Mouse (Mus musculus) lung, postnatal 0 days (tissue): Measurements from ENCODE around the gene S100a4. TPM values are rescaled to one million over a fixed set of nuclear protein-coding genes. Genes with fewer than 3 reads are reported as not detected.

Experiments
- ATAC-seq: fragments of 200-750 bp; cut with Nextera tagmentation; 2 replicates; pipeline ENCODE4 v1.8.0; 2017; ENCODE audit warnings: moderate library complexity
- DNase-seq: peaks from one replicate; pipeline ENCODE4 v3.0.0-alpha.2; 2016; ENCODE audit warnings: low spot score
- H3K27ac ChIP-seq: fragments of 300-500 bp; sonication (generic); 2 replicates; pipeline ENCODE4 v1.5.1; 2014; ENCODE audit warnings: antibody characterized with exemption, mild to moderate bottlenecking, low read length, mixed read lengths
- H3K27me3 ChIP-seq: fragments of 300-500 bp; sonication (generic); replicated peaks from 2 replicates; pipeline ENCODE4 v1.6.1; 2014; ENCODE audit warnings: low read length, mixed read lengths; ENCODE audit not compliant: insufficient read depth
- H3K36me3 ChIP-seq: fragments of 300-500 bp; sonication (generic); 2 replicates; pipeline ENCODE4 v1.6.1; 2014; ENCODE audit warnings: low read length, mixed read lengths; ENCODE audit not compliant: insufficient read depth
- H3K4me1 ChIP-seq: fragments of 300-500 bp; sonication (generic); 2 replicates; pipeline ENCODE4 v1.6.1; 2014; ENCODE audit warnings: antibody characterized with exemption, low read depth, low read length, mixed read lengths; ENCODE audit not compliant: insufficient read depth
- H3K4me2 ChIP-seq: fragments of 300-500 bp; sonication (generic); replicated peaks from 2 replicates; pipeline ENCODE4 v1.6.1; 2014; ENCODE audit warnings: low read depth, mild to moderate bottlenecking, low read length, moderate library complexity, mixed read lengths
- H3K4me3 ChIP-seq: fragments of 300-500 bp; sonication (generic); 2 replicates; pipeline ENCODE4 v1.5.1; 2014; ENCODE audit warnings: low read depth, low read length
- H3K9ac ChIP-seq: fragments of 300-500 bp; sonication (generic); replicated peaks from 2 replicates; pipeline ENCODE4 v1.6.1; 2014; ENCODE audit warnings: low read depth, mild to moderate bottlenecking
- H3K9me3 ChIP-seq: fragments of 300-500 bp; sonication (generic); 2 replicates; pipeline ENCODE4 v1.6.1; 2016; ENCODE audit warnings: low read length, mixed read lengths
- CTCF ChIP-seq: IDR thresholded peaks from 2 replicates; pipeline ENCODE4 v1.5.1; 2016; ENCODE audit warnings: antibody characterized with exemption, mild to moderate bottlenecking
- EP300 ChIP-seq: IDR thresholded peaks from 2 replicates; pipeline ENCODE4 v1.6.1; 2016; ENCODE audit warnings: antibody characterized with exemption, mild to moderate bottlenecking, control low read depth
- WGBS: fragments of 180-500 bp; shearing (Covaris S2); extraction: QIAGEN DNeasy Blood & Tissue Kit; methylation state at CpG from one replicate; pipeline ENCODE4 v1.1.7; 2014; 5-methylcytosine and 5-hydroxymethylcytosine counted together
- polyA plus RNA-seq: library from polyadenylated mRNA; unstranded; fragments of >200 nt; fragmentation: Nextera tagmentation; extraction: Ambion mirVana; gene quantifications from 2 replicates; pipeline ENCODE4 v1.2.1, GENCODE M21; 2015

S100a4 gene
- polyA plus RNA-seq, 1 experiment from 2014 or later: 24.3 TPM

- Histone ChIP-seq H3K4me2 (no peak overlapping the region), H3K36me3 (no peaks in the 10 kb centered on the region), H3K27me3 (no peaks in the 10 kb centered on the region), H3K9ac (no peak overlapping the region), H3K27ac (peak overlapping the region; percentile 86), H3K4me1 (peaks cover 3% of the 10 kb centered on the region; the same call in 1 of the 2 replicates), H3K4me3 (no peak overlapping the region), H3K9me3 (no peaks in the 10 kb centered on the region)
- WGBS: 81% methylated on average over 15 of the region's 15 CpGs
- ATAC-seq: no peak
- DNase-seq: no peak
- TF ChIP-seq CTCF: no peak
- no peak for TF ChIP-seq EP300
These were observed 17.4 kb upstream of the S100a4 start for GRCm38 (mm10) chr3:90586016-90586643.

GRCm38 (mm10) chr3:90586906-90587305 is 16.7 kb upstream of the S100a4 start:
- no peak overlapping the region for H3K9ac ChIP-seq
- DNase-seq (peak; percentile 93), ATAC-seq (peak; percentile 91)
- peak overlapping the region; percentile 86 for H3K27ac ChIP-seq
- peaks cover 3% of the 10 kb centered on the region; the same call in 1 of the 2 replicates for H3K4me1 ChIP-seq
- H3K36me3 ChIP-seq: no peaks in the 10 kb centered on the region
- no peaks in the 10 kb centered on the region for H3K9me3 ChIP-seq
- peak; percentile 23 for TF ChIP-seq CTCF
- TF ChIP-seq EP300: peak; percentile 67; the same call in 1 of the 2 replicates
- no peak overlapping the region for H3K4me2 ChIP-seq
- no peaks in the 10 kb centered on the region for H3K27me3 ChIP-seq
- whole genome bisulfite sequencing: 32% methylated on average over 10 of the region's 10 CpGs
- H3K4me3 ChIP-seq: no peak overlapping the region

GRCm38 (mm10) chr3:90587361-90588101 is 16.0 kb upstream of the S100a4 start:
- 80% methylated on average over 14 of the region's 14 CpGs for WGBS
- Histone ChIP-seq H3K36me3 (no peaks in the 10 kb centered on the region), H3K4me2 (no peak overlapping the region), H3K9ac (no peak overlapping the region), H3K4me1 (peaks cover 3% of the 10 kb centered on the region; the same call in 1 of the 2 replicates), H3K27me3 (no peaks in the 10 kb centered on the region), H3K4me3 (no peak overlapping the region), H3K9me3 (no peaks in the 10 kb centered on the region), H3K27ac (peak overlapping the region; percentile 86)
- ATAC-seq (peak; percentile 53), DNase-seq (peak; percentile 74)
- TF ChIP-seq EP300: peak; percentile 82
- TF ChIP-seq CTCF: no peak

GRCm38 (mm10) chr3:90589390-90589789 is 14.2 kb upstream of the S100a4 start:
- no peaks in the 10 kb centered on the region for H3K27me3 ChIP-seq
- DNase-seq (no peak), ATAC-seq (no peak)
- no peaks in the 10 kb centered on the region for H3K9me3 ChIP-seq
- H3K27ac ChIP-seq: no peak overlapping the region
- TF ChIP-seq CTCF (no peak), EP300 (no peak)
- H3K36me3 ChIP-seq: no peaks in the 10 kb centered on the region
- H3K4me2 ChIP-seq: no peak overlapping the region
- 52% methylated on average over 6 of the region's 6 CpGs for WGBS
- H3K4me3 ChIP-seq: no peak overlapping the region
- peaks cover 3% of the 10 kb centered on the region; the same call in 1 of the 2 replicates for H3K4me1 ChIP-seq
- no peak overlapping the region for H3K9ac ChIP-seq

- H3K9ac ChIP-seq: no peak within 1 kb of the TSS
- ATAC-seq (no peak), DNase-seq (no peak)
- TF ChIP-seq CTCF (no peak), EP300 (no peak)
- WGBS: 79% methylated on average over 8 of the region's 8 CpGs
- no peak within 1 kb of the TSS for H3K4me3 ChIP-seq
- peaks cover 3% of the 10 kb centered on the region; the same call in 1 of the 2 replicates for H3K4me1 ChIP-seq
- H3K4me2 ChIP-seq: no peak within 1 kb of the TSS
- no peaks in the 10 kb centered on the region for H3K36me3 ChIP-seq
- H3K27ac ChIP-seq: no peak within 1 kb of the TSS
- no peaks in the 10 kb centered on the region for H3K9me3 ChIP-seq
- no peaks in the 10 kb centered on the region for H3K27me3 ChIP-seq
These were observed 13.6 kb upstream of the S100a4 start, which contains the start of gene S100a2 for GRCm38 (mm10) chr3:90589947-90590346. TSS of gene S100a2 (plus strand) at chr3:90590247.

- no peak for ATAC-seq
- 83% methylated on average over 1 of the region's 1 CpGs for WGBS
- H3K9ac ChIP-seq: no peak overlapping the region
These were observed 9.1 kb upstream of the S100a4 start for GRCm38 (mm10) chr3:90594466-90594865.

More at GRCm38 (mm10) chr3:90594466-90594865, 9.1 kb upstream of the S100a4 start:
- no peak for DNase-seq
- no peak overlapping the region for H3K4me3 ChIP-seq
- TF ChIP-seq EP300 (no peak), CTCF (no peak)
- H3K27me3 ChIP-seq: no peaks in the 10 kb centered on the region
- no peak overlapping the region for H3K4me2 ChIP-seq
- no peaks in the 10 kb centered on the region for H3K36me3 ChIP-seq
- no peaks in the 10 kb centered on the region for H3K4me1 ChIP-seq
- H3K27ac ChIP-seq: no peak overlapping the region
- no peaks in the 10 kb centered on the region for H3K9me3 ChIP-seq
